Mouse (Mus musculus): Measurements from ENCODE around the gene Vasn. TPM values are rescaled to one million over a fixed set of nuclear protein-coding genes. Genes with fewer than 3 reads are reported as not detected.

Vasn gene
- polyA plus RNA-seq, 1 experiment from 2014 or later: 4.7 TPM

GRCm38 (mm10) chr16:4611193-4611592 is 28.5 kb upstream of the Vasn start:
- peaks cover 16% of the 10 kb centered on the region for H3K4me1 ChIP-seq

GRCm38 (mm10) chr16:4611676-4612075 is 28.1 kb upstream of the Vasn start:
- H3K36me3 ChIP-seq: peaks cover 60% of the 10 kb centered on the region
- peaks cover 11% of the 10 kb centered on the region for H3K4me1 ChIP-seq
- H3K27ac ChIP-seq: no peak overlapping the region
- H3K4me3 ChIP-seq: no peak overlapping the region
- no peak overlapping the region for H3K4me2 ChIP-seq
- 86% methylated on average over 7 of the region's 7 CpGs for WGBS (ENCODE audit: insufficient replicate concordance)
- no peak for ATAC-seq
- H3K9ac ChIP-seq: no peak overlapping the region
- H3K9me3 ChIP-seq (replicated peaks): no peaks in the 10 kb centered on the region
- no peaks in the 10 kb centered on the region for H3K27me3 ChIP-seq (replicated peaks)

More at GRCm38 (mm10) chr16:4611193-4611592, 28.5 kb upstream of the Vasn start:
- Histone ChIP-seq H3K36me3 (peaks cover 55% of the 10 kb centered on the region), H3K27ac (no peak overlapping the region), H3K9ac (no peak overlapping the region), H3K27me3 (replicated peaks) (no peaks in the 10 kb centered on the region), H3K4me2 (no peak overlapping the region), H3K9me3 (replicated peaks) (no peaks in the 10 kb centered on the region), H3K4me3 (no peak overlapping the region)
- no peak for ATAC-seq
- WGBS (ENCODE audit: insufficient replicate concordance): 84% methylated on average over 5 of the region's 5 CpGs

GRCm38 (mm10) chr16:4613736-4614135 is 26.0 kb upstream of the Vasn start:
- Histone ChIP-seq H3K4me1 (no peaks in the 10 kb centered on the region), H3K9ac (no peak overlapping the region), H3K4me2 (no peak overlapping the region), H3K36me3 (peaks cover 77% of the 10 kb centered on the region), H3K27ac (no peak overlapping the region), H3K9me3 (replicated peaks) (no peaks in the 10 kb centered on the region), H3K27me3 (replicated peaks) (no peaks in the 10 kb centered on the region), H3K4me3 (no peak overlapping the region)
- 82% methylated on average over 7 of the region's 9 CpGs for WGBS (ENCODE audit: insufficient replicate concordance)
- ATAC-seq: no peak

- 0 out of 2 replicates have a peak, but pooled peaks have one; percentile 26 for ATAC-seq
- H3K4me3 ChIP-seq: no peak overlapping the region
- H3K4me1 ChIP-seq: no peaks in the 10 kb centered on the region
- H3K9me3 ChIP-seq (replicated peaks): no peaks in the 10 kb centered on the region
- H3K27me3 ChIP-seq (replicated peaks): no peaks in the 10 kb centered on the region
- no peak overlapping the region for H3K9ac ChIP-seq
- H3K36me3 ChIP-seq: peaks cover 80% of the 10 kb centered on the region
- 74% methylated on average over 3 of the region's 3 CpGs for WGBS (ENCODE audit: insufficient replicate concordance)
- H3K27ac ChIP-seq: no peak overlapping the region
- H3K4me2 ChIP-seq: no peak overlapping the region
These were observed 25.1 kb upstream of the Vasn start for GRCm38 (mm10) chr16:4614639-4615038.

GRCm38 (mm10) chr16:4615297-4615696 is 24.4 kb upstream of the Vasn start:
- Histone ChIP-seq H3K4me1 (peaks cover 6% of the 10 kb centered on the region; the same call in 1 of the 2 replicates), H3K27ac (no peak overlapping the region), H3K27me3 (replicated peaks) (no peaks in the 10 kb centered on the region), H3K36me3 (peaks cover 84% of the 10 kb centered on the region), H3K4me2 (no peak overlapping the region), H3K9ac (no peak overlapping the region), H3K4me3 (no peak overlapping the region), H3K9me3 (replicated peaks) (no peaks in the 10 kb centered on the region)
- ATAC-seq: peak; percentile 20; the same call in 1 of the 2 replicates
- 55% methylated on average over 1 of the region's 1 CpGs for WGBS (ENCODE audit: insufficient replicate concordance)

- WGBS (ENCODE audit: insufficient replicate concordance): 67% methylated on average over 4 of the region's 4 CpGs
- Histone ChIP-seq H3K4me1 (peaks cover 16% of the 10 kb centered on the region), H3K9ac (no peak overlapping the region), H3K27ac (no peak overlapping the region), H3K36me3 (peaks cover 81% of the 10 kb centered on the region), H3K4me2 (no peak overlapping the region), H3K4me3 (no peak overlapping the region), H3K27me3 (replicated peaks) (no peaks in the 10 kb centered on the region), H3K9me3 (replicated peaks) (no peaks in the 10 kb centered on the region)
- ATAC-seq: no peak
These were observed 22.9 kb upstream of the Vasn start for GRCm38 (mm10) chr16:4616829-4617228.

- peak overlapping the region; percentile 75 for H3K4me2 ChIP-seq
- H3K9me3 ChIP-seq (replicated peaks): no peaks in the 10 kb centered on the region
- peaks cover 33% of the 10 kb centered on the region for H3K36me3 ChIP-seq
- H3K9ac ChIP-seq: peak overlapping the region; percentile 86
- H3K27ac ChIP-seq: peak overlapping the region; percentile 90
- ATAC-seq: peak; percentile 61
- peak overlapping the region; percentile 85 for H3K4me3 ChIP-seq
- peaks cover 53% of the 10 kb centered on the region for H3K4me1 ChIP-seq
- whole genome bisulfite sequencing (ENCODE audit: insufficient replicate concordance): 14% methylated on average over 9 of the region's 9 CpGs
- H3K27me3 ChIP-seq (replicated peaks): no peaks in the 10 kb centered on the region
These were observed 15.7 kb upstream of the Vasn start for GRCm38 (mm10) chr16:4624074-4624473.

- H3K27ac ChIP-seq: peak within 1 kb of the TSS; percentile 90
- H3K4me3 ChIP-seq: peak within 1 kb of the TSS; percentile 85
- whole genome bisulfite sequencing (ENCODE audit: insufficient replicate concordance): 1% methylated on average over 56 of the region's 56 CpGs
- no peaks in the 10 kb centered on the region for H3K27me3 ChIP-seq (replicated peaks)
- peak within 1 kb of the TSS; percentile 75 for H3K4me2 ChIP-seq
- no peaks in the 10 kb centered on the region for H3K9me3 ChIP-seq (replicated peaks)
- H3K4me1 ChIP-seq: peaks cover 53% of the 10 kb centered on the region
- peak within 1 kb of the TSS; percentile 86 for H3K9ac ChIP-seq
- H3K36me3 ChIP-seq: peaks cover 31% of the 10 kb centered on the region
- ATAC-seq: peak; percentile 93
These were observed 15.1 kb upstream of the Vasn start, which contains the start of gene Pam16 for GRCm38 (mm10) chr16:4624481-4625110. TSS of gene Pam16 (minus strand) at chr16:4624988.

GRCm38 (mm10) chr16:4627105-4627504 is 12.6 kb upstream of the Vasn start:
- Histone ChIP-seq H3K27ac (no peak overlapping the region), H3K9me3 (replicated peaks) (no peaks in the 10 kb centered on the region), H3K4me1 (peaks cover 37% of the 10 kb centered on the region), H3K4me2 (no peak overlapping the region), H3K9ac (no peak overlapping the region), H3K27me3 (replicated peaks) (no peaks in the 10 kb centered on the region), H3K4me3 (no peak overlapping the region), H3K36me3 (peaks cover 33% of the 10 kb centered on the region)
- 76% methylated on average over 6 of the region's 6 CpGs for WGBS (ENCODE audit: insufficient replicate concordance)
- ATAC-seq: no peak

- Histone ChIP-seq H3K27ac (no peak overlapping the region), H3K36me3 (peaks cover 42% of the 10 kb centered on the region), H3K9me3 (replicated peaks) (no peaks in the 10 kb centered on the region), H3K9ac (no peak overlapping the region), H3K4me1 (peaks cover 18% of the 10 kb centered on the region), H3K4me3 (no peak overlapping the region), H3K4me2 (no peak overlapping the region), H3K27me3 (replicated peaks) (no peaks in the 10 kb centered on the region)
- WGBS (ENCODE audit: insufficient replicate concordance): 85% methylated on average over 9 of the region's 9 CpGs
- ATAC-seq: no peak
These were observed 10.8 kb upstream of the Vasn start for GRCm38 (mm10) chr16:4628898-4629419.

- H3K9ac ChIP-seq: no peak overlapping the region
- no peak overlapping the region for H3K4me2 ChIP-seq
- WGBS (ENCODE audit: insufficient replicate concordance): 19% methylated on average over 6 of the region's 6 CpGs
- peaks cover 15% of the 10 kb centered on the region for H3K4me1 ChIP-seq
- no peaks in the 10 kb centered on the region for H3K27me3 ChIP-seq (replicated peaks)
- peak; percentile 43; the same call in 1 of the 2 replicates for ATAC-seq
- no peaks in the 10 kb centered on the region for H3K9me3 ChIP-seq (replicated peaks)
- no peak overlapping the region for H3K27ac ChIP-seq
- H3K4me3 ChIP-seq: no peak overlapping the region
- H3K36me3 ChIP-seq: peaks cover 45% of the 10 kb centered on the region
These were observed 9.8 kb upstream of the Vasn start for GRCm38 (mm10) chr16:4629950-4630349.

GRCm38 (mm10) chr16:4632050-4632449 is 7.7 kb upstream of the Vasn start:
- H3K27ac ChIP-seq: no peak overlapping the region
- H3K9ac ChIP-seq: no peak overlapping the region
- peaks cover 20% of the 10 kb centered on the region for H3K4me1 ChIP-seq
- peaks cover 41% of the 10 kb centered on the region for H3K36me3 ChIP-seq
- no peaks in the 10 kb centered on the region for H3K9me3 ChIP-seq (replicated peaks)
- WGBS (ENCODE audit: insufficient replicate concordance): 55% methylated on average over 7 of the region's 7 CpGs
- no peak overlapping the region for H3K4me3 ChIP-seq
- ATAC-seq: peak; percentile 19; the same call in 1 of the 2 replicates
- no peak overlapping the region for H3K4me2 ChIP-seq
- H3K27me3 ChIP-seq (replicated peaks): no peaks in the 10 kb centered on the region
